Mouse (Mus musculus): ENCODE measurements at regions not wholly inside any gene's neighbourhood (a gene's known extent, or its start where the extent isn't known, plus 50 kb on each side); places are given as distances from the start of the nearest gene placed in this dataset.
"Not testable (repeated sequence)": the region's sequence is repeated elsewhere in the genome, so short reads cannot be mapped to it uniquely, and the experiment has no call there.

DNA sequence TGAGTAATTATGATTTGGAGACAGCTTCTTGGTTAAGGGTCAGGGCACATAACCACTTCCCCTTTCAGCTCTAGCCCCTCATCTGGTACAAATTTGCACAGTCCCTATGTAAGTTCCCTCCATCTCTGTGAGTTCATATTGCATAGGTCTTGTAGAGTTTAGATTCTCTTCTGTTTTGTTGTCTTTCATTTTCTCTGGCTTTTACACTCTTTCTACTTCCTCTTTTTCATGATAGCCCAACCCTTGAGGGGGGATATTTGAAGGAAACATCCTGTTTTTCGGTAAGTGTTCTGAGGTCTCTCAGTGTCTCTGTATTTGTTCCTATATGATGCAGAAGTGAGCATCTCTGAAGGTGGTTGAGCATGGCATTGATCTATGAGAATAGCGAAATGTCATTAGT is 515.7 kb upstream of the Stxbp6 start:
- DNase-seq = no peak

DNA sequence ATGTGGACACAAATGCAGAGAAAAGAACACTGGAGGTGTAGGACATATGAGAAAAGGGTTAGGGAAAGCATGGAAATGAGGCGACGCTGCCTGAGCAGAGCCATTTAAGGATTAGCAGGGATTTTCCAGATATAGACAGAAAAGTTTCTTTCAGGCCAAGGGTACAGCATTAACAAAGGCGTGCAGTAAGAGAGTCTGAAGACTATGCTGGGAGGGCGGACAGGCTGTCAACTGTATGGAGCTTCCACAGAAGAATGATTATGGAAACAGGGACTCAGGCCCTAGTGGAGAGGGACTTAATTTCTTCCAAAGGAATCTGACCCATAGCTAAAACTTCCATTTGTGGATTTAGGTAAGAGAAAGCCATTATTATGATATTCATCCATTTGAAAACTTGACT is 511.3 kb upstream of the Stxbp6 start:
- DNase-seq = no peak

DNA sequence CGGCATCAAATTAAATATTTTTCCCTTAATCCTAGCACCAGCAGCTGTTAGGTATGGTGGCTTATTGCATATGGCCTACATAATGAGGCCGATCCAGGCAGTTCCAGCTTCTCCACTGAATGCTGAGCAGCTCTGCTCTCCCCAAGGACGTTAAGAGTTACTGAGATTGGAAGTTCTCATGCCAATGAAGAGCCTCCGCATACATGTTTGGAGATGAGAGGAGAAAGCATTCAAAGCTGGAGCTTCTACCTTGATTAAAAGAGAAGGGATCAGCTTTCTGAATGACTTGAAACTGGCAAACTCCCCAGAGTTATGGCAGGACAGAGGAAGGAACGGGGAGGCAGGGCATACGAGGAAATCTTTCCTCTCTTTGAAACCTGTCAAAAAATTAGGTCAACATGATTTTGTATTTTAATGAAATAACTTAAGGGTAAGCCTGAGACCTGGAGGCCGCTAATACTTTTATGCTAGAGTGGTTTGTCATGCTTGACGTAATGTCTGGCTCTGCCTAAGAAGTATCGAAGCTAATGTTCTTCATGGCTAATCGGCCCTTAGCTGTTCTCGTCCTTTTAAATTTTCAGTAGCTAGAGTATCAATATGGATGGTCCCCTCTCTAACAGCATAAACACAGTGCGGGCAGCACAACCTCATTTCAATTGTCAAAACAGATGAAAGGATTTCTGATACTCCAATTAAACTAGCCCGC is 489.0 kb upstream of the Stxbp6 start:
- no peak for DNase-seq

DNA sequence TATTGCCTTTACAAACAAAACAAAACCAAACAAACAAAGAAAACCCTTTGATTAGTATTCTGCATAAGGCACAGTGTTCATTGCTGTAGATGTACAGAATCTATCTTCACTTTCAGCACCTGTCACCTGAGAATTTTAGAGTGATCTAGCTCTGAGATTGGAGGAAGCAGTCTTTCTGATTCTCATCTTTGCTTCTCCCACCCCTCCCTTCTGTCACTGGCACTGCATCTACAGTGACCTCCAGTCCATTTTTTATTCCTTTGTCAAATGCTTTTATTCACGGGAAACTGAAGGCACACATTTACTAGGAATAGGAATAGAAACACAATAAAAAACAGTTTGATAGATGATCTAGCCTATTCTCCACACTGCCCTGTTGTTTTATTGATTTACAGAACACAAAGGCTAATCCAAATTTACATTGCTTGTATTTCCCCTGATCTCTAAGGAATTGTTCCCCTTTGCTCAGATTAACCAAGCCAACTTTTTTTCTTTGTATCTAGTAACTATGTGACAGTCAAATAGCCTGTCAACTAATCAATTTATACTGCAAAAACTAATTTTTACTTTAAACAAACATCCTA is 488.2 kb upstream of the Stxbp6 start:
- no peak for DNase-seq

DNA sequence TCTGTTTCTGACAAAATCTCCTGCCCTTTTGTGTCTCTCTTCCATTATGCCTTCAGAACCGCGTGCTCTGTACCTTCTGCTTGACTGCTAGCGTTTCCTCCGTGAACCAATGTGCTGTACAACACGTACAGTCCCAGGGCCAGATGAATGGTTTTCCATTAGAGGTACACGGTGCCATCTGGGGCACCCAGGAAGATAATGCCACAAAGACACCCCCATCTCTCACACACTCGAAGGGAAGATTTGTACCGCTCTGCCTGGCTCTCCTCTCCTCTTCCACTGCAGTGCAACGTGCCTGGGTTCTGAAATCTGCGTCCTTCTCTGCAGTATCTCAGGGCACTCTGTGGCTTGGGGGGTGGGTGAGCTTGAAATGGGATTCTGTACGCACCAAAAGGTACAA is 487.4 kb upstream of the Stxbp6 start:
- DNase-seq = no peak

DNA sequence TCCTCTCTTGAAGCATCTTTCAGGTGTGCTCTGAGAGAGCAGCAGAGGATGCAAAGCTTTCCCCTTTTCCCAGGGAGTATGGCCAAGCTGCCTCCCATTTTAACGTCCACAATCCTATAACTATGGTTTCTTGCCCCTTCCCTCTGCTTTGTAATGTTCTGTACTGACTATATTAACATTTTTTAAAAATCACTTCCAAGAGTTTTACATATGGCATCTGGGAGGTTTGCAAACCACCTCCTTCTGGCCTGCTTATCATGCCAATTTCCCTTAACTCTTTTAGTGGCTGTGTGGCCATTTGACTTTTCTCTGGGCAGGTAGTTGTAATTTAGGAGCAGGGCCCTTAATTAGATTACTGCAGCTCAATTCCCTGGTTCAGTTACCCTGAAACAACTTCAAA is 486.9 kb upstream of the Stxbp6 start:
- DNase-seq = no peak

DNA sequence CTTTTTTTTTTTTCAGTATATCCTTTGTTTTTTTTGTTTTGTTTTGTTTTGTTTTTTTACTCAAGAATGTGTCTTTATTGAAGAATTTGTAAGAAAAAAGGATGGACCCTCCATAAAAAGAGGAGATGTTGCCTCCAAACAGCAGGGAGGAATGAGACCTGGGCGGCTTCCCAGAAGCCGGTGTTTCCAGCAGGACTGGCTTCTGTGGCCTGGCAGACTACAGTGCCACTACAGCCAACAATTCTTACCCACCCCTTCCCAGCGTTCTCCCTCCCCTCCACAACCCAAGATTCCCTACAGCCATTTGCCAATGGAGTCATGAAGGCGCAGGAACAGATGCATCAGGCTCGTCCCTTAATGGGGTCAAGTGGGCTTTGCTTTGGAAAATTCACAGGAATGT is 475.4 kb upstream of the Stxbp6 start:
- not testable (repeated sequence) for DNase-seq

DNA sequence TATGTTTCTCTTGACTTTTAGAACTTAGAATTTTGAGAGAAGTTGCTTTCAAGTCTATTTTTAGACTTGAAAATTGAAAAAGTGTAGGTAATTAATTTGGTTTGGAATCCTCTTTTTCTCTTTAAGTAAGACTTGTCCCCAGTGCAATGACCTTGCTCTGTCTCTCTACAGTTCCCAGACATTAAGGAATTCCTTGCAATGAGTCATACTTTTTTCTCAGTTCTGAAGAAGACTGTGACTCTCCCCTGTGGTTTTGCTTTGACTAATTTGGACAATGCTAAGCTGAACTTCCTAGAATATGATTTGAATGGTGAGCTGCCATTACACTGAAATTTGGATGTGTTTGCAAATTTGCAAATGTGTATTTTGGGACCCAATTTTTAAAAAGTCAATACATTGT is 445.0 kb upstream of the Stxbp6 start:
- no peak for DNase-seq

DNA sequence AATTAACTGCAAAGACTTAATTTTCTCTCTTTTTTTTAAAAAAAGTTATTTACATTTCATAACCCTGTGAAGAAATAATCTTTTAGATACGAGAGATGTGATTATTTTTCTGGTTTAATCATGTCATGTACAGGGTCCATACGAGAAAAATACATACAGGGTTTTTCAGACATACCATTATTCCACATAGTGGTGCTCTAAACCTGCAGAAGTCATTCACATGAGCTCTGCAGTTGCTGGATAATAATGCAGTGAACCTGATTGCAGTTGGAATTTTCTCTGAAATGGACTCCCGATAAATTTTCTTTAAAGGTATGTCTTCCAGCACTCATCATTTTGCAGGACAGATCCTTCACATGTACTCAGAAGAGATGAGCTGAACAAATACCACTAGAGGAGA is 439.9 kb upstream of the Stxbp6 start:
- no peak for DNase-seq

DNA sequence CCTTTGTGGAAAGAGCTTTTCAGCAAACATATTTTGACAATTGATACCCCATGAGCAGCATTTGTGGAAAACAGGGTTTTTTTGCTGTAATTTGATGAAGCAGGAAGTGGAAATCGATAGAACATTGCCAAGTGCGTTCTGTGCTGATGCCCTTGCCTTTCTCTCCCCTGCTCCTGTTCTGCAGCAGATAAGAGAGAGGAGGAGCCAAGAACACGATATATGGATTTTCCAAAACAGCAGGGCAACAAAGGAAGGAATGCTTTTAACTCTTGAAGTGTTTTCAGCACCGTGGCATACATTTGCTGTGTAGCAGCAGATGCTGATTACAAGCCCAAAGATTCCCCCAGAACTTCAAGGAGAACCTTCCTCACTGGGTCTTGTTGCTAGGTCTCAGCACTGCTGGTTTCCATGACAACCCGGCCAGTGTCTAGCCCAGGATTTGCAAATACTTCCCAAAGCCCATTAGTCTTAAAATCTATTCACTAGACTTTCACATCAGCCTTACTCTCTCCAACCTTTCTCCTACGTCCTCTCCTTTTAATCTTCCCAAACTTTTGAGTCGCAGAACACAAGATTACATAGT is 433.0 kb upstream of the Stxbp6 start:
- DNase-seq = peak in 1 of 2 experiments; percentile 5

DNA sequence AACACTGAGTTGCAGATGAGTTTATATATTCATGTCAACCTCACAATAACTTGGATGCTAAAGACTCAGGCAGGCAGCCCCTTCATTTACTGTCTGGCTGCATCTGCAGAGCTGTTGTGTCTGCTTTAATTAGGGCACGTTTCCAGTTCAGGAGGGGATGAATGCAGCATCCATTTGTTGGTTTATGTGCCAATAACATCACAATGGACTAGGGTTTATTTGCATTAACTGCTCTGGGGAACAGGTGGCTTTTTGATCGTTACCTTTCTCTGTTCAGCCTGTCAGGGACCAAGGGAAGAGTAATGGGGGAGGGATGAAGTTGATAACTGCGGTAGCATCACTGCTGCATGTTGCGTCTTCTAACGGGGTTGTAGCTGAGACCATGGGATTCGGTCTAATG is 425.3 kb upstream of the Stxbp6 start:
- DNase-seq = no peak

DNA sequence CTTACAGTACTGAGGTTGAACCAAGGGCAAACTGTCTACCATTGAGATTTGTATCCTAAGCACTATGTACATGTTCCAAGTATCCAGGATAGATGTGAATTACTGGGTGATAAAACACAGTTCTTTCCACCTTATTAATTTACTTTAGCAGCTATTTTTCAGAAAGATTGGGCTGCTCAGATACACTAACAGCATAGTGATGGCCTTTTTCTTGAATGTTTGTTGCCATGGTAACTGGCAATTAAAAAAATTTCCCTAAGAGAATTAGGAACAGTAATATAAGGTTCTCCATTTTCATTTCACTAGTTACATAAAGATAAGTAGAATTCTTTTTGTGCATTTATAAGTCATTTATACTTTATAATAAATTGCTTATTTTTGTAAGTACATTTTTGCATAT is 423.7 kb upstream of the Stxbp6 start:
- DNase-seq = no peak

DNA sequence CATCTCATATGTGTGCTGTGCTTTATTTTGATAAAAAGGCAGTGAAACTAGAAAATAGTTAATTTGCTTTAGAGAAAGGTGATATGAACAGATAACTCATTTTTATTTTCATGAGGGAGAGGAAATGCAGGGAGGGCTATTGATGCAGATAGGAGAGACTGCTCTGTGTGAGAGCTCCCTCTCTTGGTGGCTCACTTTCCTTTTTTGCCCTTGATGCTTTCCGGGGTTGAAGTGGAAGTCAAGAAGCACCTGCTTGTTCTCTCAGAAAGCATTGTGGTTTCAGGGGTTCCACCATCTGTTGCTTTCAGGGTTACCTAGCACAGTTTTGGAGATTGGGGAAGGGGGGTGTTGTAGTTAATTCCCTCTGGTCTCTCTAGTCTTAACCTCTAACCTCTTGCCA is 414.5 kb upstream of the Stxbp6 start:
- DNase-seq = no peak

DNA sequence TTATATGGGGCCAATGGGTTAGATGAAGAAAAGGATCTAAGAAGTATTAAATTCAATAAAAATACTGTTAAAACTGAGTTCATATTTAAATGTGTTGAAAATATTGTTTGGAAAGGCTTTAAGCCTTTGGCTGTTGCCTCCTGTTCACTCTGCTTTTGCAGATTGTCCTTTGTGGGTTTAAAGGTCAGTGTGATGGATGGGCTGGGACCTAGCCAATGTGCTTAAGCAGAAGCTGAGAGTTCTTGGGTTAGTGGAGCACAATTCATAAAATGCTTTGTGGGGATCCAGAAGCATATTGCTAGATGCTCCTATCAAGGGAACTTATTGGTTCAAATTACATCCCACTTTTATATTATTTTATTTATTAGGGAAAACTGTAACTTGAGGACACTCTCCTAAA is 402.4 kb upstream of the Stxbp6 start:
- peak in 1 of 2 experiments; percentile 11 for DNase-seq

DNA sequence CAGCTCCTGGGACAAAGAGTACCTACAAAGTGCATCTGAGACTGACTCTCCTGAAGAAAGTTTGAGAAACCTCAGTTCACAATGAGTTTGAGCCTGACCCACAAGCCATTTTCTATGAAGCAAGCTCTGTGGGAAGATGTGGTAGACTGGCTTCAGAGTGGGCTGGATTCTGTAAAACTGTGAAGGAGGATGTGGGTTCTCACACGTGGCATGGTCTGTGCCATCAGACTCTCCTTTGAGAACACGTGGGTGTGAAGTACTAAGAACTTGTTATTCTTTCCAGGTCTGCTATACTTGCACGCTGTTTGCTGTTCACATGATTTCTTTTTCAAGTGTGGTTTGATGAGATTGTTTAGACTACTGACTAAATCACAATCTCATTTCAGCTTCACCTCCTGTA is 393.6 kb upstream of the Stxbp6 start:
- no peak for DNase-seq

DNA sequence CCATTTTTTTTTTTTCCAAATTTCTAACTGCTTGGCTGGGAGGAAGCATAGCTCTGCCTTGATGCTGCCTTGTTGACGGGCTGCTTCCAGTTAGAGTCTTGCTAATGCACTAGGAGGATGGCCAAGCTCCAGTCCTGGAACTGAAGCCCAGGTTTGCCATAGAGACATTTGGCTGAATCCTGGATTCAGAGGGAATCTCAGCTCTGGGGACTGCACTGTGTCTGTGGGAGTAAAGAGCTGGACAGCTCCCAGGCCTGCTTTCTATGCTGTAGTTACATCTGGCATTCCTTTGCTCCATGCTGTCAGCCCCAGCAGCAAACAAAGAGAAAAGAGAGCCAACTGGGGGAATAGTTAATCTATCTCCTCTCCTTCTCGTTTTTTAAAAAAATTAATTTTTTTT is 392.5 kb upstream of the Stxbp6 start:
- DNase-seq = peak; percentile 60 to 65

DNA sequence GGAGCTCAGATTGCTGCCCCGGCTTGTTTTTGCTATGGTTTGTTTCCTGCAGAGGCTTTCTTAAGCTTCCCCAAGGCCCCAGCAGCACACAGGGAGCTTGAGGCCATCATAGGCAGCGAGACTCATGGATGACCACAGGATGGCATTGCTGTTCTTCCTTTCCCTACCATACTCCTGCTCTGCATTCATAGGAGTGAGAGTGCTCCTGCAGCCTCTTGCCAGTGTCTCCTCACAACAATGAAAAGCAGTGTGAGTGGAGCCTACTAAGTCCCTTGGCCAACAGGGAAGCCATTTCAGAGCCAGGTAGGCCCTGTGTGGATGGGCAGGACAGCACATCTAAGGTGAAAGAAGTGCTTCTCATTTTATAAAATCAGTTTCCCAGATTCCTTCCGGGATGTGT is 391.6 kb upstream of the Stxbp6 start:
- DNase-seq = peak; percentile 9 to 28

DNA sequence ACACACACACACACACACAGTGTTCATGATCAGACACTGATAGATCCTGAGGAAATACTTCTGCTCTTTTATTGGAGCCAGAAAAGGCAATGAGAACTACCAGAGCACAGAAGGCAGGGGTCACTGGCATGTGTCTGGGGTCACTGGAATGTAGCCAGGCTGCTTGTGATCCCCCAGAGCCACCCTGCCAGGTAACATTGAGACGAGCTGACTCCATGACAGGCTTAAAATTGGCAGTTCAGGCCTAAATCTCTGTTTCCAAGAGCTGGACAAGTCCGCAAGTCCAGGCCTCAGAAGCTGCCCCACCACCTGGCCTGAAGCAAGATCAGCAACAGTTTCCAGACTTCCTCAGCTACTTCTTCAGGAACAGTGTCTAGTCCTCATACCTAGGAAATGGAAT is 390.4 kb upstream of the Stxbp6 start:
- no peak for DNase-seq

DNA sequence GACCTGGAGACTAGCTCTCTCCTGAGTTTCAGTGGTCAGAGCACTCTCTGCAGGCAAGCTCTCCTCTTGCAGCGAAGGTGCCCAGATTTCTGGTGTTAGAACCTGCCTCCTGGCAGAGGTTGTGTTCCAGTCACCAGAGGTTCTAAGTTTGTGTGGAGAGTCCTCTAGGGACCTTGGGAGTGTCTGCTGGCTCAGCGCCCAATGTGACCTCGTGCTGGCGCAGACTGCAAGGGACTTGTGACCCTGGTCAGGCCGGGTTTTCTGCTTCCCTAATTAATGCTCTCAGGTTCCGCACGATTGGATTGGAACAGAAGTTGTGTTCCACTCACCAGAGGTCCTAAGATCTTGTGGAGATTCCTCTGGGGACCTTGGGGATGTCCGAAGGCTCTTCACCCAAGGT is 384.2 kb upstream of the Stxbp6 start:
- DNase-seq = peak; percentile 39 to 43

DNA sequence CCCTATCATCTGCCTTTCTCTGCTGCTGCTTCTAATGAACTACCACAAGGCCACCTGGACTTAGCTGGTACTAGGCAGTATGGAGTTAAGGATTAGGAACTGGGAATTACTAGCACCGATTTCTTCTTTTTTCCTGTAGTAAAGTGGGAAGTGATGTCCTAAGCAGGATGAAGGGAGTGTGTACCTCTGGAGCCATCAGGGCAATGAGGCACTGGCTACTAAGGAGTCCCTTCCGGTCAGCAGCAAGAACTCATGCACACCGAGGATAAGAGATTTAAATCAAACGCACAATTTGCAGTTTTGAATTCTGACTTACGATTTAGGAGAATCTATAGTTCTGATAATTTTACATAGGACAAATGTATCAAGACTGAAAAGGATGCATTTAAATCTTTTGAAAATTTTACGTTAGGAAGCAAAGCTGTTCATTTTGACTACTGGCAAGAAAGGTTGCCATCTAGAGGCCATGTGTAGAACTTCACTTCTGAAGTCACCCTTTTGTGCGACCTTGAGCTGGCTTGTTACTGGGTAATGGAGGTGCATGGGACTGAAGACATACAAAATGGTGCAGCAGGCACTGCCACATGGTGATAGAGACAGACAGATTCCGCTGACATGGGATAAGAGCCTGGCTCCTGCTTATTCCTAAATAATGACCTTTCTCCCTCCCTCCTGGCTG is 369.1 kb upstream of the Stxbp6 start:
- peak; percentile 4 to 16 for DNase-seq

DNA sequence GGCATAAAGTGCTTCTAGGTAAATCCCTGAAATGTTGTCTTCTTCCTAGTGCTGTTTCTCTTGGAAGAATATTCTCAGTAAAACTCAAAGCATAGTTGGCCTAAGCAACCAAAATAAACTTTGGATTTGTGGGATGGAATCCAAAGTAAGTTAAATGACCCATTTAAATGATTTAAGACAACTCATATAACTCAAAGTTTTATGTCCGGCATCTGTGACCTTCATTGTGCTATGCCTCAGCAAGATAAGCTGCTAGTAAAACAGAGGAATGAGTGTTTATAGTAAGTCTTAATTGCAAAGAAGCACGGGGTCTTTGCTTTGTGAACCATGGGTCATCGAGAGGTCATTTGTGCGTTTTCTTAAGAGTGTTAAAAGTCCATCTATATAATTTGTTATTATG is 368.0 kb upstream of the Stxbp6 start:
- DNase-seq = peak; percentile 10 to 20

DNA sequence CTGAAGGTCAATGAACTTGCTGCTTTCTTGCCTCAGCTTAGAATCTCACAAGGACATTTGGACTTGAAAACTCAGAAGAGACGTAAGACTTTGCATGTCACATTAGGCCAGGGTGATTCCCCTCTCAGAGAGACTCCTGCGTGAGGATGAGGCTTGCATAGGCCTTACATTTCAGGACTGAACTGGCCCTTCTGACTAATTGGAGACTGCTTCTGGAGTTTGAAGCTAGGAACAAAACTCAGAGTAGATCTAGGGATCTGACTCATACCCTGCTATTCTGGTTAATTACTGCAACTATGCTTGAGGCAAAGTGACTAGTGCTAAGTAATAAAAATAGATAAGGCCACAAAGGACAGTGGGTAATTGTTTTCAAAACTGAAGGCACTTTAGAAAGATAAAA is 365.2 kb upstream of the Stxbp6 start:
- DNase-seq = no peak

DNA sequence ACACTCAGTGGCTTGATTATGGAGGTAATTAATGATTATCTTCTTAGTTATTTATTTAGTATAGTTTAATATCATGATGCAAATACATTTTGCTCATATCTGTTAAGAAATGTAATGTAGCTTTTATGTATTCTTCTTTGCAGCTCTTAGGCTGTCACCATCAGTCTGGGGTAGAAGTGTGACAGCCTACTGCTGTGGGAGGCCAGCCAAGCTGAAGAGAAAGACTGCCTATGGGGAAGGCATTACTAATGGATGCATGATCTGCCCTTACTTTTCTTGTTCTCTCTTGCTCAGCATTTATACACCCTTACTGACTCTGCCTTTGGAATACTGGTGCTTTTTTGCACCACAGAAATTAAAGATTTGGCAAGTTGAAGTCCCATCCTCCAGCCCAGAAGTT is 362.8 kb upstream of the Stxbp6 start:
- DNase-seq = no peak

DNA sequence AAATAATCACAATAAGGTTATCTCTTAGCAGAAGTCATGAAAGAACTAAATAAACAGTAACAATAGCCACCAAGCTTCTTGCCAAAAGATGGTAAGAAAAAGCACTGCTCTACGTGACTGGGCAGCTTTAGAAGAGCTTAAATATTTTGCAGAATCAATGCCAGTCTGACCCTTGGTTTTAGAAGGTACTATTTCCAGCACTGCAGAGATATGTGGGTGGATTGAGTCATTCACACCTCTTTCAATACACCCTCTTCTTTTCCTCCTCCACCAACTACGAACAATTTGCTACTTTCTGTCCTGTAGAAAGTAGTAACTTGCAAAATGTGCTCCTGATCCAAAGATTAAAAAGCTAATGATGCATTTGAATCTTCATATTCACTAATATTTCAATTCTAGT is 324.9 kb upstream of the Stxbp6 start:
- no peak for DNase-seq
